Mouse (Mus musculus) intestine, embryonic 14.5 days (tissue): ENCODE results near the gene S100a4. TPM values are rescaled to one million over a fixed set of nuclear protein-coding genes. Genes with fewer than 3 reads are reported as not detected.

Source experiments
- polyA plus RNA-seq: library from polyadenylated mRNA; unstranded; fragments of >200 nt; fragmentation: Nextera tagmentation; extraction: Ambion mirVana; gene quantifications from 2 replicates; pipeline ENCODE4 v1.2.1, GENCODE M21; 2014

The S100a4 gene
- polyA plus RNA-seq, 1 experiment from 2014 or later, result 4.1 TPM

Other genes starting within 250 kb of the S100a4 start
- gene Slc27a3, start 213.8 kb upstream of the S100a4 start, polyA plus RNA-seq, result 10.2 and 11.0 TPM in 2 replicates
- gene Ints3, start 170.1 kb upstream of the S100a4 start, polyA plus RNA-seq, result 31.2 and 31.7 TPM in 2 replicates
- 5.3 and 5.9 TPM in 2 replicates for gene Npr1, start 137.9 kb upstream of the S100a4 start, polyA plus RNA-seq
- 188 and 207 TPM in 2 replicates for gene Ilf2, start 127.6 kb upstream of the S100a4 start, polyA plus RNA-seq
- 67.5 and 80.6 TPM in 2 replicates for gene Snapin, start 112.7 kb upstream of the S100a4 start, polyA plus RNA-seq
- 86.4 and 87.0 TPM in 2 replicates for gene Chtop, start 94.3 kb upstream of the S100a4 start, polyA plus RNA-seq
- gene S100a1, start 89.4 kb upstream of the S100a4 start, polyA plus RNA-seq, result 50.7 and 66.8 TPM in 2 replicates
- gene S100a13, start 89.3 kb upstream of the S100a4 start, polyA plus RNA-seq, result 27.7 and 30.3 TPM in 2 replicates
- gene S100a14, start 76.9 kb upstream of the S100a4 start, polyA plus RNA-seq, result 0.91 and 1.0 TPM in 2 replicates
- 107 and 121 TPM in 2 replicates for gene S100a16, start 66.5 kb upstream of the S100a4 start, polyA plus RNA-seq
- 0.39 and 0.81 TPM in 2 replicates for gene S100a3, start 43.2 kb upstream of the S100a4 start, polyA plus RNA-seq
- gene S100a2, start 13.5 kb upstream of the S100a4 start, polyA plus RNA-seq, result not detected in 2 replicates
- gene Gm42674, start 1.9 kb upstream of the S100a4 start, polyA plus RNA-seq, result not detected in 2 replicates
- 5.1 and 8.6 TPM in 2 replicates for gene S100a5, start 4.8 kb downstream of the S100a4 start, polyA plus RNA-seq
- gene S100a6, start 9.1 kb downstream of the S100a4 start, polyA plus RNA-seq, result 359 and 401 TPM in 2 replicates
- 0.13 TPM in 1 of 2 replicates, not detected in the other for gene S100a7a, start 50.2 kb downstream of the S100a4 start, polyA plus RNA-seq
- gene S100a8, start 65.2 kb downstream of the S100a4 start, polyA plus RNA-seq, result 2.3 and 14.3 TPM in 2 replicates
- 1.6 and 5.3 TPM in 2 replicates for gene S100a9, start 92.0 kb downstream of the S100a4 start, polyA plus RNA-seq
- gene Pglyrp4, start 123.1 kb downstream of the S100a4 start, polyA plus RNA-seq, result not detected in 2 replicates
- not detected in 2 replicates for gene Gm5849, start 174.1 kb downstream of the S100a4 start, polyA plus RNA-seq